Mouse (Mus musculus): ENCODE measurements at regions not wholly inside any gene's neighbourhood (a gene's known extent, or its start where the extent isn't known, plus 50 kb on each side); places are given as distances from the start of the nearest gene placed in this dataset.
A peak's percentile ranks its signal among the peaks of the same experiment; 100 is the strongest.
"Not testable (repeated sequence)": the region's sequence is repeated elsewhere in the genome, so short reads cannot be mapped to it uniquely, and the experiment has no call there.

DNA sequence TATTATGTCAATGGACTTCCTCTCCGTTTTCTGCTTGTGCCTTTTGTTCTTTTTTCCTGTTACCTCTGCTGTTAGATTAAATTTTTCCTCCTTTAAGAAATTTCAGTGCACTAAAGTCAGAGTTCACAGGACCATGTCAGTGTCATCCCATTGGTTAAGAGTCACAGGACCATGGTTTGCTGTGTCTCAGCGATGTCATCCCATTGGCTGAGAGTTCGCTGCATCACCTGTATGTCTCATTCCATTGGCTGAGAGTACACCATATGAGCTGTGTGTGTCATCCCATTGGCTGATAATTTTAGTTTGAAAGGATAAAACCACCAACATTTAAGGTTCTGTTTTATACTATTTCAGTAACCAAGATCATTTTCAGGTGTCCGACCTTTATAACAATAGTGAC is 50.7 kb upstream of the Jade1 start:
- DNase-seq (ENCODE audit: low spot score) = no peak

- no peak for DNase-seq (ENCODE audit: low spot score)
These were observed 53.4 kb upstream of the Jade1 start for GRCm38 (mm10) chr3:41502161-41502560.

DNA sequence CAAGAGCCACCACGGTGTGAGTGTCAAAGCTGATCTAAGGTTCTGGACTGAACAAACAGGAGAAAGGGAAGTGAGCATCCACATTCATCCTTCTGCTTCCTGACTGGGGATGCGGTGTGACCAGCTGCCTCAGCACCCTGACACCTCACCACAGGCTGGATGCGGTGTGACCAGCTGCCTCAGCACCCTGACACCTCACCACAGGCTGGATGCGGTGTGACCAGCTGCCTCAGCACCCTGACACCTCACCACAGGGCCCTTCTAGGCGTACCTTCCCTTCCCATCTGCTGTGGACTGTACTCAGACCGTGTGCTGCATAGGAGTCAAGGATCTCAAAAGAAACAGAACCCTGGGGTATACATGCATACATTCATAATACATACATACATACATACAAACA is 53.9 kb upstream of the Jade1 start:
- not testable (repeated sequence) for DNase-seq (ENCODE audit: low spot score)

GRCm38 (mm10) chr3:41501124-41501523 is 54.4 kb upstream of the Jade1 start:
- DNase-seq (ENCODE audit: low spot score) = no peak

- no peak for DNase-seq (ENCODE audit: low spot score)
These were observed 55.9 kb upstream of the Jade1 start for GRCm38 (mm10) chr3:41499680-41500079.

GRCm38 (mm10) chr3:41498791-41499190 is 56.7 kb upstream of the Jade1 start:
- DNase-seq (ENCODE audit: low spot score) = no peak

DNA sequence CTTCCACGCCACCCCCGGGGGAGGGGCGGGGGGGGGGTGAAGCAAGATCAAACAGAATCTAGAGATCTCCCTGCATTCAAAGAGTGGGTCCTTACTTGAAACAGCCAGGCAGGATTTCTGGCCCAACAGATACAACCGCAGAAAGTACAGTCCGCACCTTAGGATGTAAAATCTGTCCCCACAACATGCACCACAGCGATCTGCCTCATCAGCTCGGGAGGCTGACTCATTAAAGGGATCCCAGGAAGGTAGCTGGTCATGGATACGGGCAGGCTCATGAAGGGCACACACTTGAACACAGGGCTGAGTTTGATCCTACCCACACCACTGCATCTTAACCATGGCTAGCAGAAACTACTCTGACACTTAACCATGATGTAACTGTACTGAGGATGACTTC is 57.8 kb upstream of the Jade1 start:
- no peak for DNase-seq (ENCODE audit: low spot score)

GRCm38 (mm10) chr3:41496931-41497710 is 58.4 kb upstream of the Jade1 start:
- no peak for DNase-seq (ENCODE audit: low spot score)

- no peak for DNase-seq (ENCODE audit: low spot score)
These were observed 59.6 kb upstream of the Jade1 start for GRCm38 (mm10) chr3:41495893-41496292.

- DNase-seq (ENCODE audit: low spot score) = no peak
These were observed 60.4 kb upstream of the Jade1 start for GRCm38 (mm10) chr3:41495097-41495496.

GRCm38 (mm10) chr3:41493472-41493871 is 62.1 kb upstream of the Jade1 start:
- DNase-seq (ENCODE audit: low spot score) = no peak

DNA sequence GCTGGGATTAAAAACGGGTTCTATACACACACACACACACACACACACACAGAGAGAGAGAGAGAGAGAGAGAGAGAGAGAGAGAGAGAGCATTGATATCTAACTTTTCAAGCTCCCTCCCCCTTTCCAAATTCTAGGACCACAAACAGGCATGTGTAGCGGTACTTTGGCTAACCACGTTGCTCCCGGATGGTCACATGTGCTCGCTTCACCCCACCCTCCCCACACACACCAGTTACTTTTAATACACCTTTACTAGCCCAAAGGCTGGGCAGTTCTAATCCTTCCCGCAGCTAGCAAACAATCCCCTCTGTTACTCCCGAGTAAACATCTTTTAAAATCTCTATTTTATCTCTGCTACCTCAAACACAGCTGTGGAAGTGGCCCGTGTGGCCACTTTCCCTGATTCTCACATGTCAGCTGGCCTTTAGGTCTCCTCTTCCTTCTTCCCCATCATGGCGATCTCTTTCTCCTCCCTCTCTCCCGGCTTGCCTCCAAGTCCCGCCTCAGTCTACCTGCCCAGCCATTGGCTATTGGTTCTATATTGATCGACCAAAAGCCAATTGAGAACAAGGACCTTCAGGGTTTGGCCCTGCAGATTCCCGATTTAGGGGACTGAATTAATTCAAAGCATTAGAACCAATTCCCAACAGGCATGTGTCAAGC is 62.7 kb upstream of the Jade1 start:
- no peak for DNase-seq (ENCODE audit: low spot score)

DNA sequence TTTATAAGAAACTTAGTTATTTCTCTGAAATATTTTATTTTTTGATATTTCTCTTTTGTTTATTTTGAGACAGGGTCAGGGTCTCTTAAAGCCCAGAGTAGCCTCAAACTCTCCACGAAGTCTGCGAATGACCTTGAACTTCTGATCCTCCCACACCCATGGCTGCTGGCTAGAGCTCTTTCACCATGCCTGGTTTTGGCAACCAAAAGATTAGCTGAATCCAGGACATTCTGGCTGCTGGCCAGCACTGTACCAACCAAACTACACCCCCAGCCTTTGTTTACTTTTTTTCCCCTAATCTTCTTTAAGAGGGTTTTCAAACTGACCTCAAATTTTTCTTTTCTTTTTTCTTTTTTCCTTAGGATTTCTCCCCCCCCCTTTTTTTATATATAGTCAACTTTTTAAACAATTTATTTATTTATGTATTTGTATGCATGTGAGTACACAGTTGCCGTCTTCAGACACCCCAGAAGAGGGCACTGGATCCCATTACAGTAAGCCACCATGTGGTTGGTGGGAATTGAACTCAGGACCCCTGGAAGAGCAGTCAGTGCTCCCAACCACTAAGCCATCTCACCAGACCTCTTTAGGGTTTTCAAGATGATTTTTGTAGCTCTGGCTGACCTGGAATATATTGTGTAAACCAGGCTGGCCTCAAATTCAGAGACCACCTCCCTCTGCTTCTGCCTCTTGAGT is 63.4 kb upstream of the Jade1 start:
- DNase-seq (ENCODE audit: low spot score) = peak; percentile 43

DNA sequence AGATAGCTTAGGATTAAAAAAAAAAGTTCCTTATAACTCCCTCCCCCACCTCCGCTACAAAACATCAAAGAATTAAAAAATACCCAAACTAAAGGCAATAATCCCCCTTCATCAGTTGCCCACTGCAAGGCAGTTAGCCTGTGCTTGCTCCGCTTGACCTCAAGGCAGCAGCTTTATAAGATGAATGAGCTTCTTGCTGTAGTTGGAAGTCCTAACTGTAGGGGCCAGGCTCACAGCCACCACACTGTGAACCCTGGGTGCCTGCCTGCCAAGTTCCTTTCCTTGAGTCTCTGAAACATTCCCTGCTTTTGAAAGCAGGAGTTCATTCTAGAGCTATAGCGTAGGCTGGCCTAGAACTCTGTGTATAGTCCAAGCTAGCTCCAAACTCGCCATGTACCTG is 64.3 kb upstream of the Jade1 start:
- DNase-seq (ENCODE audit: low spot score) = no peak

DNA sequence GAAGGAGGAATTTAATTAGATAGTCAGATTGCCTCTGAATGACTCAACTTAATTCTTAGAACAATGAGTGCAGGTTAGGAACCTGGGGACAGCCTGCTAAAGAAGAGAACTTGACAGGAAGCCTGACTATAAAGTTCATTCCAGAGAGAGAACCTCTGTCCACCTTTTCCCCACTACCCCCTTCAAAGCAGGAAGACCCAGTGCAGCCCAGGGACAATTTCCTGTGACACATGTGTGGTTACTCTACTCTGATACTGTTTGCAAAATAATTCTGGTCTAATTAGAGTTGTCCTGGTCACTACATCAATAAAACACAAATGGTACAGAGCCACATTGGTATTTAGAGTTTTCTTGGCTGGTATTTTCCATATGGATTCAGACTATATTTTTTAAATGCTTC is 65.5 kb upstream of the Jade1 start:
- no peak for DNase-seq (ENCODE audit: low spot score)

DNA sequence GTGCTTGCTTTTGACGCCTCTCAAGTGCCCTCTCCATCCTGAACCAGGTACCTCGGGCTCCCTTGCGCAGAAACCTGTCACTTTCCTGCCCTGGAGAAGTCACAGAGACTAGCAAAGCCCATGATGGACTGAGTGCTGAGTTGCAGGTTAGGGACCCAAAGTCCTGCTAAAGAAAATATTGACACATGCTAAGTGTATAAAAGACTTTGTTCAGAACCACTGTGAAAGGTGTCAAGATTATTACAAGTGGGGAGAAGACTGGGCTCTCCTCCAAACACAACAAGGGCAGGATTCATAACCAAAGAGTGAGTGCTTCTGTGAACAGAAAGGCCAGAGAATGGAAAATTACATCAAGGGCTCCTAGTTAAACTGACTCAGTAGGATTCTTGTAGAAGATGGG is 66.0 kb upstream of the Jade1 start:
- no peak for DNase-seq (ENCODE audit: low spot score)

DNA sequence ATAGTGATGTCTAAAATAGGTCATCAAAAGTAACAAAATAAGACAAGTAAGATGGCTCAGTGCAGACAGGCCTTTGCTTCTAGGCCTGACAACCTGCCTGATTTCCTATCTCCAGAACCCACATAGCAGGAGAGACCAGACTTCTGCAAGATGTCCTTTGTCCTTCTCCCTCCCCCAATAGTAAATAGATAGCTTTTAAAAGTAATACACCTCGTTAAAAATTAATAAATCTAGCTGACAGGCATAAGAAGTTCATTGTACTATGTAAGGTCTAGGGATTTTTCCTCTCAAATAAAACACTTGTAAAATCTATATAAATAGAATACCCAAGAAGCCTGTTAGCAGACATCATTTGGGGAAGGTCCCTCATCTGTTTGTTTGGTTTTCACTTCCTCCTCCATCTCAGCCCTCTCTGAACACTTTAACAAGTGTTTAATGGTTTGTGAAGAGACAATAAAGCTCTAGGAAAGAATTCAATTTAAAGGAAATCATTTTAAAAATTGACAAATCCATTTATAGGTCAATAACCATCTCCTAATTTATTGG is 67.2 kb upstream of the Jade1 start:
- DNase-seq (ENCODE audit: low spot score) = no peak

DNA sequence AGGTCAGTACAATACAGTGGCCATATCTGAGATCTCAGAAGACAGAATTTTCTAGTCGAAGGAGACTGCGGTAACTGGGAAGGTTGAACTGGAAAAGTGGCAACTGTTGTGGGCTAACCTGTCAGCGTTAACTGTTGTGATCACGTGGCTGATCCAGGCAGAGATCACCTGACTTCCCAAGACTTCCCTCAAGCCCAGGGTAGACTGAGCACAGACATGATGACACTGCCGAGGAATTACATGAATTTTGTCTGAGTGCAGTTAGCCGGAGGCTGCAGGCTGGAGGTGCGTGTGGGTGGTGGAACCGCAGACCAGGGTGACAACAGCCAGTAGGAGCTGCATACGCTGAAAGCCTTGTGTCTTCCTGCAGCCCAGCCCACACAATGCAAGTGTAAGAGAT is 70.6 kb upstream of the Jade1 start:
- DNase-seq (ENCODE audit: low spot score) = no peak

DNA sequence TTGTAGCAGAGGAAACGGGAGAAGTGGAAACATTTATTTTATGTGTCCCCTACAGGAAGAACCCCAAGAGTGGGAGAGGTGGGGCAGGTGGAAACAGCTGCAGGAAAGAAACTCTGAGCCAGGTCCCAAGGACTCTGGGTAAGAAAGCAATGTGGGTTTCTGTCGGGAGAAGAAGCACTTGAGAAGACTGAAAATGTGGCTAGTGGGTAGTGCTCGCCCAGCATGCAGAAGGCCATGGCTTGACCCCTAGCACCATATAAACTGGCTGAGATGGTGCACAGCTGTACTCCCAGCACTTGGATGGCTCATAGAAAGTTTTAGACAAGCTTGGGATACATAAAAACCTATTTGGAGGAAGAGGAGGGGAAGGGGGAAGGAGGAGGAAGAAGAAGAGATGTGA is 71.9 kb upstream of the Jade1 start:
- no peak for DNase-seq (ENCODE audit: low spot score)

- DNase-seq (ENCODE audit: low spot score) = no peak
These were observed 72.5 kb upstream of the Jade1 start for GRCm38 (mm10) chr3:41482881-41483494.

DNA sequence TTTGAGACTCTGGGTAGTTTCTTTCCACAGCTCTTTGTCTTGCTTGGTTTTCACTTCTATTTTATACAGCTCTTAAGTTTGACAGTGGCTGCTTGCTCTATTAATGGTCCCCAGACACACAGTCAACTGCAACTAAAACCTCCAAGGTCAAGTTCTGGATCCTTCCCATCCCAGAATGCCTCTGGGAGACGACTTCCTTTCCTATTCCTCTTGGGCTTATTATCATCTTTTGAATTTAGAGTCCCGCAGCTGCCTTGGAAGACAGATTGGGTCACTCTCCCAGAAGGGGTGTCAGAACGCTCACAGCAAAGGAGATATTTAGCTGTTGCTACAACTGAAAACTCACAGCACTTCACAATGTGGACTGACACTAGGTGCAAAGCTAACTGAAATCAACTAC is 75.3 kb upstream of the Jade1 start:
- no peak for DNase-seq (ENCODE audit: low spot score)

- no peak for DNase-seq (ENCODE audit: low spot score)
These were observed 76.6 kb upstream of the Jade1 start for GRCm38 (mm10) chr3:41478971-41479370.

All from ovary, postnatal 36 days (tissue).